Mouse (Mus musculus): ENCODE results near the gene Meis1.

- no peak for TF ChIP-seq CTCF (conservative IDR thresholded peaks at IDR 0.05; ENCODE audit: low read length)
- no peak for TF ChIP-seq NANOG (IDR thresholded peaks at IDR 0.05; ENCODE audit: borderline replicate concordance, low read length)
Measured at GRCm38 (mm10) chr11:18883507-18883881, 135.3 kb downstream of the Meis1 start.

All from E14TG2a.4 (cell line).